Mouse (Mus musculus) olfactory bulb, adult 2 months (tissue): Measurements from ENCODE around the gene Galnt2.

Experiments
- CTCF ChIP-seq: fragments of 200-500 bp; IDR thresholded peaks from 2 replicates; pipeline ENCODE4 v1.5.1; 2012; ENCODE audit warnings: low read depth, mild to moderate bottlenecking, low read length, moderate library complexity; ENCODE audit not compliant: insufficient read depth
- POLR2A ChIP-seq: fragments of 200-500 bp; IDR thresholded peaks from 2 replicates; pipeline ENCODE4 v1.6.1; 2012; ENCODE audit warnings: mild to moderate bottlenecking, low read depth, low read length, moderate library complexity; ENCODE audit not compliant: insufficient read depth

DNA sequence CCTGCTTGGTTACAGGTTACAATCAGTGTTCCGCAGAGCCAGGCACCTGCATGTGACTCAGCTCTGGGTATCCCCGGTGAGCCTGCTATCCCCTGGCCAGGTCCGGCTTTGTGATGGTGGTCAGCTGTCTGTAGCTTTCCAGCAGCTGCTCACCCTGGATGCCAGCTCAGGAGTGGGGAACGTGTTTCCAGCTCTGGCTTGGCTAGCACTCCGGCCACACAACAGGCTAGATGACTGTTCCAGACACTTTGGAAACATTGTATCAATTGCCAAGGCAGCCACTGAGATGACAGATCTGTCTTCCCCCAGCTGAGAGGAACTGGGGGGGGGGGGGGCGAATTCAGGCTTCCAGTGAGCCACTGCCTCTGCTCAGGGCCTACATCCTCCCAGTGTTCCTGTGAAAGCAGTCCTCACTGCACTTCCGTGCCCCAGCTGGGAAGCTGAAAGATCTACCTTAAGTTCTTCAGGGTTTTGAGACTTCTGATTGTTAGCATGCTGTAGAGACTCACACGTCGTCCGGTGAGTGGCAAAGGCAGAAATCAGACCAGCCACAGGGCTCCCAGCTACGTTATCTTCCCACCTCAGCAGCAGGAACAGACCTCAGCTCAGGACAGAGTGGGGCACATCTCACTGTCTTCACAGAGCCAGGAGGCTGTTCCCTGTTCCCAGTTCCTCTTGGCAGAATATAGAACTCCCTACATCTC lies 87.6 kb downstream of the Galnt2 start:
- TF ChIP-seq POLR2A = no peak
- TF ChIP-seq CTCF = no peak
